Mouse (Mus musculus): ENCODE measurements at regions not wholly inside any gene's neighbourhood (a gene's known extent, or its start where the extent isn't known, plus 50 kb on each side); places are given as distances from the start of the nearest gene placed in this dataset.

DNA sequence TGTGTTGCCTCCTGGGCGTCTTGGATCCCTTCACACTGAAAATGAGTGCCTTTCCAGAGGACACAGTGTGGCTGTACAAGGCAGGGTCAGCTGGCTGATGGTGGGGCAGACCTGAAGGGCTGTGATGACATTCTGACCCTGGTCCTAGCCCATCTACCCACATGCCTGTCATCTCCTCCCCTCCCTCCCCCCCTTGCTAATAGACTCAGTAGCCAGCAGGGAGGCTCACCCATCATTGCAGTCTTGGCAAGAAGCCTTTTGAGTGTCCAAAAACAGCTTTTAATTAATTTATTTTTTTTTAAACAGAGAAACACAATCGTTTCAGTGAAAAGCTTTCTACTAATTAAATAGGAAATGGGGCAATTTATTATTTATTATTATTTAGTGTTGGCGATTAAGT is 67.0 kb upstream of the Ssx2ip start:
- in situ Hi-C loops (cut with MboI, MseI): no loop called here

- in situ Hi-C loops (cut with MboI, MseI): no loop called here
Observed at GRCm38 (mm10) chr3:146337861-146338281, 66.6 kb upstream of the Ssx2ip start.

DNA sequence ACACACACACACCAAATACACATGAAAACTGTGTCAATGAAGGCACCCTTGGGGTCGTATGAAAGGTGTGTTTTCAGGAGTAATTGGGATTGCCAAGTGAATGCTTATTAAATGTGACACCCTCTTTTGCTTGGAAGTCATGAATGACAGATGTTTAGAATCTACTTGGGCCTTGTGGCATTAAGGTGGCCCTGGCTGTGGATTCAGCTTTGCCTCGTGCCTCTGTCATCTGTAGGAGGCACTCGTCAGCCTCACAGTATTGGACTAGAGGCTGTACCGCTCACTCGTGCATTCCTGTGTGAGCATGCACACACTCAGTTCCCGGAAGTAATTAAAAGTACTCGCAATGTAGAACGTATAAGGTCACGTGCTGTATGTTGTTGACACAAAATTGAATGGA is 66.0 kb upstream of the Ssx2ip start:
- in situ Hi-C loops (cut with MboI, MseI): no loop called here

GRCm38 (mm10) chr3:146340316-146341055 is 64.0 kb upstream of the Ssx2ip start:
- in situ Hi-C loops (cut with MboI, MseI): loop anchor here (10.0 kb wide), 1 partner anchor 454 kb away; no protein-coding TSS in a partner anchor

GRCm38 (mm10) chr3:146341652-146342340 is 62.6 kb upstream of the Ssx2ip start:
- in situ Hi-C loops (cut with MboI, MseI): loop anchor here (10.0 kb wide), 1 partner anchor 453 kb away; no protein-coding TSS in a partner anchor

DNA sequence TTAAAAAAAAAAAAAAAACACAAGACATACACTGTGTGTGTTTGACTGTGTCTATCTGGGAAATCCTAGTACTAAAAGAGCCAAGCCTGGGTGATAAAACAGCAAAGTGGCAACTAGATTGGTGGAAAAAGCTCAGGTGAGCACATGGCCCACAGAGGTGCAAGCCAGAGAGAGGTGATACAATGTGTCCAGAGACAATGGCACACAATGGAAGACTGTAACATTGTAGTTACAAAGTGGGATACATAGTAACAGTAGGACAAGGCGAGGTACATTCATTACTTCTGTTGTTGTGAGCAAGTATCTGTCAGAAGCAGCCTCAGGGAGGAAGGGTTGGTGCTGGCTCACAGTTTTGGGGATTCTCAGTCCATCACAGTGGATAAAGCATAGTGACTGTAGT is 61.7 kb upstream of the Ssx2ip start:
- in situ Hi-C loops (cut with MboI, MseI): loop anchor here (10.0 kb wide), 1 partner anchor 452 kb away; no protein-coding TSS in a partner anchor

DNA sequence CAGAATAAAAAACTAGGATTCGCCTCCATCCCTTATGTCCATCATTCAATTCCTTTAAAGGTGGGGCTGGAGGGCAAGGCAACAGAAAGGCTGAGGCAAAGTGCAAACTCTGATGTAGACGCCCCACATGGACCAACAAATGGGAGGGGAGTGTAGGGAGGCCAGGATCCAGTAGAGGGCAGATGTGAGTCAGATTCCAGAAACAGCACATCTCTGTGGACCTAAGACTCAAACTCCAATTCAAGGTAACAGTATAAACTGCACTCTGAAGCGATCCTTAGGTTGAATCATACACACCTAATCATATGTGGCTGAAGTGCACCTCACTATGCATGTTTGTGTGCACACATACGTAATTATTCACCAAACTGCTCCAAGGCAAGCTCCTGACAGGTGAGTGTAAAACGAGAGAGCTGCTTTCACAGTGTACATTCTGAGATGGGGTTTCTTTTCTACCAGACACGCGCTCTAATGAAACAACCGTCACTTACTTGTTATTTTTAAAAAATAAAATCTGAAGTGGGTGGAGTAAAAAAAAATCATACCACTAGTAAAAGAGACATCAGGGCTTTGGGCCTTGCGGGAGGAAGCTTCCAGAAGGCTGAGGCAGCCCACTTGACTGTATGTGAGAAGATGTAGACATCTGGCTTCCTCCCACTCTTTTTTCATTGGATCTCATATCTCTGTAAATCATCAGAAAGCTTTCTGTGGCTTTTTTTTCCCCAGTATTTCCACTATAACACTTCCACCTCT is 60.6 kb upstream of the Ssx2ip start:
- in situ Hi-C loops (cut with MboI, MseI): loop anchor here (10.0 kb wide), 1 partner anchor 451 kb away; no protein-coding TSS in a partner anchor

DNA sequence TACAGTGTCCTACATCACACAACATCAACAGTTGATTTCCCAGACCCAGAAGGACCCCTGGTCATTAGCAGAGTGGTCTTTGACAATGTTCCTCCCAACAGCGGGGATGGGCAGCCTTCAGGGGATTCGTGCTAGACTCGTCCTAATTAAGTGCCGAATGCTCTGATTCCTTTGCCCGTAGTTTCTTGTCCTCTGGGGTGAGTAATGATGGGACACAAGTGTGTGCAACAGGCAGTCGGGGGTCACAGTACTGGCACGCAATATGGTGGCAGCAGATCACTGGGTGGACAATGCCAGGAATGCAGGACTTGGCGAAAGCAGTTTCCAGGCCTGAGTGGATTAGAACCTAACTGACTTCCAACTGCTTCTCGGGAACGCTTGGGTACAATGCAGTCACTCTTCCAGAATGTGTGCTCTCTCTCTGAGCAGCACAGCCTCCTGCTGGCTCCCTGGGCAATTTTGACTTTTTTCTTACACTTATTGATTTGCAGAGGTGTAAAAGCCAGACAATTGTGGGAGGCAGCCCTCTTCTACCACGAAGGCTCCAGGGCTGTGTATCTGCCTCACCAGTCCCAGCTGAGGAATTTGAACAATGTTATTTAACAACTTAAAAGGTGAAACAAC is 59.9 kb upstream of the Ssx2ip start:
- in situ Hi-C loops (cut with MboI, MseI): loop anchor here (5.0 to 10.0 kb wide), 3 partner anchors 128 to 573 kb away; no protein-coding TSS in a partner anchor

DNA sequence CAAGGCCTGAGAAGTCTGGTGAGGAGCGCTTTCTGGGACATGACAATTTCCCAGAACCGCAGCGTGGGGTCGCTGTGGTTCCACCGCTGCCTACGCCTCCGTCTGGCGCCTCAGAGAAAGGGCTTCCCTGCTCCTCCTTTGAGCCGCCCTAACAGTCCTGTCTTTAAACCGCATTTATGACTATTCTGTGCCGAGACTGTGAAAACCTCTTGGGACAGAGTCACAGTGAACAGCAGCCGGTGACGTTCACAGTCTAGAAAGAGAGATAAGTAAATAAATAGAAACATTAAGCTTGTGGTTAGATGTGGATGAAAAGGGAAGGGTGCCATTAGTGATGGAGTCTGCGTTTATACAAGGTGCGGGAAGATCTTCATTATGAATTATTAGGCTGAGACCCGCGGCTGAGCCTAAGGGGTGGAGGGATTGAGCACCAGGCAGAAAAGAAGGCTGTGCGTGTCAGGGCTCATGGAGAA is 59.1 kb upstream of the Ssx2ip start:
- in situ Hi-C loops (cut with MboI, MseI): loop anchor here (5.0 to 10.0 kb wide), 3 partner anchors 127 to 572 kb away; no protein-coding TSS in a partner anchor

GRCm38 (mm10) chr3:146345946-146346345 is 58.5 kb upstream of the Ssx2ip start:
- in situ Hi-C loops (cut with MboI, MseI): loop anchor here (5.0 to 10.0 kb wide), 3 partner anchors 126 to 571 kb away; no protein-coding TSS in a partner anchor

DNA sequence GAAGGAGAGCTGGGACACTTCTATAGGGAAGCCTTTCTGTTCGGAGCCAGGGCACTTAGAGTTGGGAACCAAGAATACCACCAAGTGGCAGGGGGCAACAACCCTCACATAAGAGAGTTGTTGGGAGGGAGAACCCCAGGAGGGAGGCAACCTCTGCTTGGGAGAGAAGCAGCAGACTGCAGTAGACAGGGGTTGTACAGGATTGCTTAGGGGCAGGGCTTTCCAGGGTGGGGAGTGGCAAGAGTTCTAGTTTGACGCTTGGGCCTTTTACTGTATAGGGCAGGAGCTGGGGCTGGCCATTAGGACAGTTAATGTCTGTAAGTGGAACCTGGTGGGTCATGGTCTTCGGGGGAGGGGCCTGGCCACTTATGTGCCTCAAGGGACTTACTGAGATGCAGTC is 57.1 kb upstream of the Ssx2ip start:
- in situ Hi-C loops (cut with MboI, MseI): loop anchor here (5.0 to 10.0 kb wide), 3 partner anchors 125 to 570 kb away; no protein-coding TSS in a partner anchor

DNA sequence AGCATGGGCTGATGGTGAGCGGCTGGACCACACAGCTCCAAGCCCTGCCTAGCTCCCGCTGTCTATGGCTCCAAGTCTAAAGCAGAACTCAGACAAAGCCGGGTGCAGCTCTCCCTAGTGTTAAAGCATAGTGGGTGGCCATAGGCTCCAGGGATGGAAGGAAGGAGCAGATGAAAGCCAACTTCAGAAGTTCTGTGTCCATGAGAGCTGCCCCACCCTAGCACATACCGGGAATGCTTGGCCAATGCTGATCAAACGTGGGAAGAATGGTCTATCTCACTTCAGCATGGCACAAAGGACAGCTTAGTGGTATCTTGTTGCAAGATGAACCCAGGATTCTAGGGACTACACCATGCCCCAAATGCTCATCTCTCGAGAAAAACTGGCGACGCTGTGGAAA is 55.5 kb upstream of the Ssx2ip start:
- in situ Hi-C loops (cut with MboI, MseI): loop anchor here (5.0 to 10.0 kb wide), 3 partner anchors 123 to 568 kb away; no protein-coding TSS in a partner anchor

DNA sequence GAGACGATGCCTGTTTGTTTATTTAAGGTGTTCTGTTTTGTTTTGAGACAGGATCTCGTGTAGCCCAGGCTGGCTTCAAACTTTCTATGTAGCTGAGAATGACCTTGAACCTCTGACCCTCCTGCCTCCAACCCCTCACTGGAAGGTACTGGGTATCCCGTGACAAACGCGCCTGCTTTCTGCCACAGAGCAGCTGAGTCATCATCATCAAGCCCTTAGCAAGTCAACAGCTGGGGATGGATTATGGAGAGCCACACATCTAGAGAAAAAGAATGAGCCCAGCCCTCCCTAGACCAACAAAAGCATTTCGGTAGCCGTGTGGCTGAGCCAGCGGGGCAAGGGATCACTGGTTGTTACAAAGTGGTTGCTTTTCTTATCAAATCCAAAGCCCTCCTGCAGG is 55.0 kb upstream of the Ssx2ip start:
- in situ Hi-C loops (cut with MboI, MseI): loop anchor here (5.0 to 10.0 kb wide), 3 partner anchors 123 to 568 kb away; no protein-coding TSS in a partner anchor

GRCm38 (mm10) chr3:146350126-146350525 is 54.3 kb upstream of the Ssx2ip start:
- in situ Hi-C loops (cut with MboI, MseI): no loop called here

DNA sequence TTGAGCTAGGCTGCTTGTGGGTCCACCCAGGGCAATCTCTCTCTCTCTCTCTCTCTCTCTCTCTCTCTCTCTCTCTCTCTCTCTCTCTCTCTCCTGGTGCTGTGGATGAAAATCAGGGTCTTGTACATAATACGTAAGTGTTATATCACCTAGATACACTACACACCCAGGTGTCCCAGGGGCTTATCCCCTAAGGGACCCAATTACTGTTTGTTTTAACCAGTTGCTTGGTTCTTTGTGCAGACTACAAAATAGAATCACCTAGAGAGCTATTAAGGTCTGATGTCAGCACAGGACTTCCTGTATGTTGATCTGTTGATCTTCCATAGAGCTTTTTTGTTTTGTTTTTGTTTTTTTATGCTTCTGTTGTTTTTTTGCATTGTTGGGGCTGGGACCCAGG is 53.0 kb upstream of the Ssx2ip start:
- in situ Hi-C loops (cut with MboI, MseI): no loop called here

DNA sequence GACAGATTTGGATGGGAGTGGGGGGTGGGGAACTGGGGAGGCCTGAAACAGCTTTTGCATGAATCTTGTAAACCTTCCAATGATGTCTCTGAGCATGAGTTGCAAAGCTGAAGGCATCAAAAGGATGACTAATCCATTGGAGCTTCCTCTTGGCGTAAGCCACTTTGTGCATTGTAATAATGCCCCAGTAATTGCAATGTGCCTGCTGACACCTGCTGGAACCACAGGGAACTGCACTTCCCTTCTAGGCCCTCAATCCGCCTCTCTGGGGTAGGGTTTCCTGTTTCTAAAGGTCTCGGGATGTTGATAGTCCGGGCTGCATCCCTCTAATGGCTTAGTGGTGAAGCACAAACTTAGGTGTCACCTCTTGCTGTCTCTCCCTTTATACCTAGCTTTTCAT is 52.3 kb upstream of the Ssx2ip start:
- in situ Hi-C loops (cut with MboI, MseI): no loop called here

DNA sequence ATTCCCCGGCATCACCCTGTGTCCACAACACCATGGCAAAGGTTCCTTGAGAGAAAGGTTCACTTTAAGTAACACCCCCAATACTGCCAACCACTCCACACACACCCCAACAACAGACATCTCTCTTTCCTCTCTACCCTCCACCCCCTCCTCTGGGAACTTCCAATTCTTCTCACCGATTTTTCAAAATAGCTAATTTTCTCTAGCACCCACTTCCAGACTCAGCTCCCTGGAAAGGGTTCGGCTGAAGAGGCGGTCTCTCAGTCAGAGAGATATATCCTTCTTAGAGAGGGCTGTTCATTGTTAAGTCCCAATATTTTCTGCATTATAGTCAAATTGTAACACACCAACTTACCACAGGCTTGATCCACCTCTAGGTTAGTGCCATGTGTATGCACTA is 50.5 kb upstream of the Ssx2ip start:
- in situ Hi-C loops (cut with MboI, MseI): no loop called here

Data from T-helper 1 cell (primary cell).